Mouse (Mus musculus) CH12F3 (cell line): Measurements from ENCODE around the gene Abca7.

Experiments used
- in situ Hi-C: fragments of 300-500 bp; cut with MboI; formaldehyde crosslinking; loops from 2 replicates; pipeline ENCODE4 v1.14.3; 2020; ENCODE audit warnings: low sequenced_read_pairs

Gene Abca7

DNA sequence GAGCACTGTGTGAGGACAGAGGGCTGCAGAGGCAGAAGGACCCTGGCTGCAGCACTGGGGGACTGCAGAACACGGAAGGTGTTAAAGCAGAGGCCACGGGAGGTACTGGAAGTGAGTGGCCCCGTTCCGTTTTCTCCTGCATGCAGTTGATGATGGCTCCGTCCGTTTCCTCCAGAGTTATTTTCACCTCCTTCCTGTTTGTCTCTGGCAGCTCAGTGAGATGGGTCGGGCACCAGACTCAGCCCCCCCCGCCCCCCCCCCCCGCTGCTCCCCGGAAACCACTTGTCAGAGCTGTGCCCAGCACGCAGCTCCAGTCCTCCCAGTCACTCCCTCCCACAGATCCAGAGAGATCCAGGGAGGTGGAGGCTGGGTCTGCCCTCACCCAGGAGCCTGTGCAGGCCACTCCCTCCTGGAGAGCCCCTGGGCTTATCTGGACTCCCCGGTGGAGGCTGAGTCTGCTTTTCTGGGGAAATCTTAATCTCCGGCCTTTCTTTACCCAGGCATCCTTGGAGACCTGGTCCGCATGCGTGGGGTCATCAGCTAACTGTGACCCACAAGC lies 22.5 kb downstream of the Abca7 start:
- in situ Hi-C loops: no loop called here

DNA sequence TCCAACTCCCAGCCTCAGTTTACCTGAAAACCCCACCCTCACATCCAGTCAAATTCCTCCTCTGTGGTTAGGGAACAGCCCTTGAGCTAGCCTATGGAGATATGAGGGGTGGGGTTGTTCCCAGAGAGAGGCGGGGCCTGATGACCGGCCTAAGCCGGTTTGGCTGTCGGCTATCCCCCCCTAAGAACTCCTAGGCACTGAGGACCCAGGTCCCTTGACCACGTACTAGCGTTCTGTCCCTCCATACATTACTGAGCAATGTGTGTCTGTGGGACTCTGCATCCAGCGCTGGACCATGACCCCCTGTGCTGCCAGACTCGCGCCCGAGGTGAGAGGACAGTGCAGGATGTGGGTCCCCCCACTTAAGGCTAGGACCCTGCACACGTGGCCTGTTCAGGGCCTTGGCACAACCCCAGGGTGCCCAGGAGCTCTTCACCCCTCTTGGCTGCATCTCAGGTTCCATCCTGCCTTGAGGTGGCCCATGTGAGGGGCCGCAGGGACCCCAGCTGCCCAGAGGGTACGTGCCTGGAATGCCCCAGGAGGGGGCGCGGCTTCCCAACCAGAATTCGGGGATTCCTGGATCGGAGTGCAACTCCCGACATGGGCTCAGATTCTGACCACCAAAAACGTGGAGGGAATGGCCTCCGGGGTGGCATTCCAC lies 23.3 kb downstream of the Abca7 start:
- in situ Hi-C loops: no loop called here

DNA sequence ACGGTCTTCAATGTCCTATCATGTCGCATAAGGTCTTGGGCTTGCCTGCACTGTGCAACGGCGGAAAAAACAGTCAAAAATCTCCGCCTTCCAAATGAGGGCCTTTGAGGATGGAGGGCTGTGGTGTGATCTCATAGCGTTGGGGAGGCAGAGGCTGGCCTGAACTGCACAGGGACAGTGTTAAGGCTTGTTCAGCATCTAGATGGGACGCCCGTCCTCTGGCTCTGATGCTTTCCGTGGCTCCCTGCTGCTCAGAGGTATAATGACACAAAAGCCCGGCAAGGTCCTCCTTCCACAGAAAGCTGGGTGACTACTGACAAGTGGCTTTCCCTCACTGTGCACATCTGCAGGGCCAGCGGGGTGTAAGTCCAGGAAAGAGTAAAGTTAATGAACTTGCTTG lies 23.9 kb downstream of the Abca7 start:
- in situ Hi-C loops: no loop called here

DNA sequence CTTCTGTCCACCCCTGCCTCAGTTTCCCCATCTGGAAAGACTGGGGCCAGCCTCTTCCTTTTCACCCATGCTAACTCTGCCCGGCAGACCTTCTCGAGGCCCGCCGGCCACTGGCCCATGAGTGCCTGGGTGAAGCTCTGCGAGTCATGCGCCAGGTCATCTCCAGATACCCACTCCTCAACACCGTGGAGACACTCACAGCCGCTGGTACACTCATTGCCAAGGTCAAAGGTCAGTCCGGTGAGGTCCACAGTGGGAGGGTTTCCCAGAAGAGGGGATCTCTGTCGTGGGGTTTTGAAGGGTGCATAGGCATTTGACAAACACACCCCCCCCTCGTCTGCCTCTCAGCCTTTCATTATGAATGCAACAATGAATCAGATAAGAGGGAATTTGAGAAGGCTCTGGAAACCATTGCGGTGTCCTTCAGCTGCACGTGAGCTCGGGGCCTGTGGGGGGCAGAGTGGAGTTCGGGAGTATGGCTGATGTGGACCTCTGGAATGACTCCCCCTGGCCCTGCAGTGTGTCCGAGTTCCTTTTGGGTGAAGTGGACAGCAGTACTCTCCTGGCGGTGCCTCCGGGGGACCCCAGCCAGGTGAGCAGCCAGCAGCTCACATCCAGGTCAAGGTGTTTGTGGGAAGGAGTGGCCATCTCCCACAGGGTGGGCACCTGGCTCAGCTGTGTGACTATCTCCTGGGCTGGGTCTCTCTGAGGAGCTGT lies 24.5 kb downstream of the Abca7 start:
- in situ Hi-C loops: no loop called here

DNA sequence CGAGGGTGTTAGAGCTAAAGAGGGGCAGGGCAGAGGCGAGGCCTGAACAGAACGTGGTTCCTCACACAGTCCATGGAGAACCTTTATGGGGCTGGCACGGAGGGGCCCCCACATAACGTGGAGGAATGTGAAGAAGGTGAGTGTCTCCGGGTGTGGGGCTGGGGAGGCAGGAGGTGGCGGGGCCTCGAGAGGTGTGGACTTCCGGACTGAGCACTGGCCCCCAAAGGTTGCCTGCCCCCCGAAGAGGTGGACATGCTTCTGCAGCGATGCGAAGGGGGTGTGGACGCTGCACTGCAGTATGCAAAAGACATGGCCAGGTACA lies 25.0 kb downstream of the Abca7 start:
- in situ Hi-C loops: no loop called here

DNA sequence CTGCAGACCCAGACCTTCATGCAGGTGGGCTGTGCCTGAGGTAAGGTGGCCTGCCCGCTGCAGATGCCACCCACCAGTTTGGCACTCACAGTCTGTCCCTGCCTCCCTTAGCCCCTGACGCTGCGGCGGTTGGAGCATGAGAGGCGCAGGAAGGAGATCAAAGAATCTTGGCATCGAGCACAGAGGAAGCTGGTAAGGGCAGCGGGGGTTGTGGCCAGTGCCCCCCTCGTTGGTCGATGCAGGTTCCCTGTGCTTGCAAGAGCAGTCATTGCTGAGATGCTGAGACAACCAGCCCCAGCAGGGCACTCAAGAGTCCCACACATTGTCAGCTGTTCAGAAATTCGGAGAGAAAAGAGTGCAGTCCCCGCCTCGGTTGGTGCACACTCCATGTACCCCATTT lies 25.9 kb downstream of the Abca7 start:
- in situ Hi-C loops: no loop called here

DNA sequence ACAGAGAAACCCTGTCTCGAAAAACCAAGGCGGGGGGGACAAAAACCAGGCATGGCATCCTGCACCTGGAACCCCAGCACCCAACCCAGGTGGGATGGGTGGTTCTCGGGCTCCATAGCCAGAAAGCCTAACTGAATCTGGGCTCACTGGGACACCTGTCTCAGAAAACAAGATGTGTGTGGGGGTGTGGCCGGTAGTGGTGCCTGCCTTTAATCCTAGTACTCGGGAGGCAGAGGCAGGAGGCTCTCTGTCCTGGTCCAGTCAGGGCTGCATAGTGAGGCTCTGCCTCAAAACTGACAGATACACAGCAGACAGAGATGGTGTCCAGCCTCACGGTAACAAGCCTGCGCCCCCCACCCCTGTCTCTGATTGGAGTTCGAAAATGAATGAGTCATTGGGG lies 26.5 kb downstream of the Abca7 start:
- in situ Hi-C loops: no loop called here

DNA sequence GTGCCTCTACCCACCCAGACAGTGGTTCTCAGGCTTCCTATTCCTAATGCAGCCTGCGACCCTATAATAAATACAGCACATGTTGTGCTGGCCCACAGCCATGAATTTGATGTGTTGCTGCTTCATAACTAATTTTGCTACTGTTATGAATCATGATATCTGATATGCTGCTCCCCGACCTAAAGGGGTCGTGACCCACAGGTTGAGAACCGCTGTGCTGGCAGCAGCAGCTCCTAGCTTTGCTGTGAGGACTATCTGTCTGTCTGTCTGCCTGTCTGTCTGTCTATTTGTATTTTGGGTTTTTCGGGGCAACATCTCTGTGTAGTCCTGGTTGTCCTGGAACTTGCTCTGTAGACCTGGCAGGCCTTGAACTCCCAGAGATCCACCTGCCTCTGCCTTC lies 27.5 kb downstream of the Abca7 start:
- in situ Hi-C loops: no loop called here

DNA sequence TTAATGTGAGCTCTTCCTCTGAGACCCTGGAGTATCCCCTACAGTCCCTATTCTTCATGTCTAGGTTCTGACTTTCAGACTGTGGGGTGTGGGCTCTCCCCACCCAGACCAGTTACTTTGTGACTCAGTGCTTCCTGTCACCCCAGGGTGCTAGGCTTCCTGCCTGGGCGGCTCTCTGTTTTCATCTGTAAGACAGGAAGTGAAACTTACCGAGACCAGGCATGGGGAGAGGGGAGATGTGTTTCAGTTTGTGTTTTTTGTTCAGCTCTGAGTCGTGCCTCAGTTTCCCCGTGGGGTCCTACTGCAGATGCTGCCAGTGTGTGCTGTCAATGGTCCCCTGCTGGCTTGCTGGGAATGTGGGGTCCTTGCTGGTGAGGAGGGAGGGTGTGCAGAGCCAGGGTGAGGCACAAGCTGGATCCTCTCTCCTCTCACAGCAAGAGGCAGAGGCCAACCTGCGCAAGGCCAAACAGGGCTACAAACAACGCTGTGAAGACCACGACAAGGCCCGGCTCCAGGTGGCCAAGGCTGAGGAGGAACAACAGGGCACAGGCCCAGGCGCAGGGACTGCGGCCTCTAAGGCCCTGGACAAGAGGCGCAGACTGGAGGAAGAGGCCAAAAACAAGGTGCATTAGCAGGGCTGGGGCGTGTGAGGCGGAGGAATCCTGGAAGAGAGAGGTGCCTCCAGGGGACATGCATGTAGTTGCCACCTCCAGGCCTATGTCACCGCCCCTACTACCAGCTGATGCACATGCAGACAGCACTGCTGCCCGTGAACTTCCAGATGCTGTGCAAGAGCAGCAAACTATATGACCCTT lies 28.1 kb downstream of the Abca7 start:
- in situ Hi-C loops: no loop called here

DNA sequence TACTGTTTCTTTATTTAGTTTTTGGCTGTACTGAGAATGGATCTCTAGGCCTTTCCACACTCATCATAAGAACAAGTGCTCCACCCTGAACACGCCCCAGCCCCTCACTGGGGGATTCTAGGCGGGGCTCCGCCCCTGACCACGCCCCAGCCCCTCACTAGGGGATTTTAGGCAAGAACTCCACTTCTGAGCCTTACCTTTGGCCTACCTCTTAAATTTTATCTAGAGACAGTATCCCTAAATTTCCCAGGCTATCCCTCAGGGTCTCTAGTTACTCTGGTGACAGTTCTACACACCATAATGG lies 28.7 kb downstream of the Abca7 start:
- in situ Hi-C loops: no loop called here

DNA sequence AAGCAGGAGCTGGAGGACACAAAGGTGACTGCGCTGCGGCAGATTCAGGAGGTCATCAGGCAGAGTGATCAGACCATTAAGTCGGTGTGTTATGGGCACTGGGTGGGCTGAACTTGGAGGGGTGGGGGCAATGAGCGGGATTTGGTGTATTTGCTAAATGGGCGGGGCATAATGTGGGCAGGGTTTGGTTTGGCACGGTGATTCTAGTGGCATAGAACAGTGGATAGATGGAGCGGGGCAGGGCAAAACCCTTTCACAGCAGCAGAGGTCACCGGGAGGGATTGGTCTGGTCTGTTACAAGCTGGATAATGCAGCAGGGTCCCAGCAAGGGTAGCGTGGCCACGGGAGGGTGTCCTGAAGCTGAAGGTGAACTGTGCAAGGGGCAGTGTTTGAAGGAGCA lies 29.2 kb downstream of the Abca7 start:
- in situ Hi-C loops: no loop called here

DNA sequence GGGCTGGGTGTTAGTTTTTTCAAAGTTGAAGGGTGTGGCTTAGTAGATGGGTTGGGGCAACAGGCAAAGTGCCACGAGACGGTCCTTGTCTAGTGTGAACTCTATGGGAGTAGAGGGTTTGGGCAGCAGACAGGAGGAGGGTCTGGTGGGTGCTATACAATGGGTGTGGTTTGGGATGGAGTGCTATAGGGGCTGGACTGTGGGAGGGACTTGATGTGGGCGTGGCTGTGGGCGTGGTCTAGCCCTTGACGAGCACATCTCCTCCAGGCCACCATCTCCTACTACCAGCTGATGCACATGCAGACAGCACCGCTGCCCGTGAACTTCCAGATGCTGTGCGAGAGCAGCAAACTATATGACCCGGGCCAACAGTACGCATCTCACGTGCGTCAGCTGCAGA lies 29.6 kb downstream of the Abca7 start:
- in situ Hi-C loops: no loop called here

DNA sequence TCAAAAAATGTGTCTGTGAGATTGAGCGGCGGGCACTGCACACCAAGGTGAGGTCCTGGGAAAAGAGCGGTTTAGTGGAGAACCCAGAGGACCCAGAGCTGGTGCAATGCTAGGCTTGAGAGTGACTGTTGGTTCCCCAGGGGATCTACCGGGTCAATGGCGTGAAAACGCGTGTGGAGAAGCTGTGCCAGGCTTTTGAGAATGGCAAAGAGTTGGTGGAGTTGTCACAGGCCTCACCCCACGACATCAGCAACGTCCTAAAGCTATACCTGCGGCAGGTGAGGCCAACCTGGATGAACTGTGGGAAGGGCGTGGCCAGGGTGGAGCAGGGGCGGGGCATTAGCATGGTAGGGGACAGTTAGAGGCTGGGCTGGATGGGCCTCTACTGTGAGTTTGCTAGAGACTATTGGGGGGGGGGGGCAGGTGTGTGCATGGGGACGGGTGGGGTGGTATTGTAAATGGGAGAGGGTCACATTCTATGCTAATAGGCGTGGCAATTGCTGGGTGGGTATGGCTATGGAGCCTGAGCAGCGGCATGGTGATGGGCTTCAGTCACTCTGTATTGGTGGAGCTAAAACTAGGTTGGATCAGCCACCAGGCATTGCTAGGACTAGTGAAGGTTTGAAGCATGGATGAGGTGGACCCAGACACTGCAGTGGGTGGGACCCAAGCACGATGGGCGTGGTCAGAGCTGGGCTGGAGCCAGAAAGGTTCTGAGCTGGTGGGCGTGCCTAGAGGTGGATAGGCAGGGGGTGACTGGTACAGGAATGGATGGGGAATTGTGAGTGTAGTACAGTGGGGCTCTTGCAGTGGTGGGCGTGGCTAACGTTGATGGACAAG lies 31.6 kb downstream of the Abca7 start:
- in situ Hi-C loops: no loop called here

DNA sequence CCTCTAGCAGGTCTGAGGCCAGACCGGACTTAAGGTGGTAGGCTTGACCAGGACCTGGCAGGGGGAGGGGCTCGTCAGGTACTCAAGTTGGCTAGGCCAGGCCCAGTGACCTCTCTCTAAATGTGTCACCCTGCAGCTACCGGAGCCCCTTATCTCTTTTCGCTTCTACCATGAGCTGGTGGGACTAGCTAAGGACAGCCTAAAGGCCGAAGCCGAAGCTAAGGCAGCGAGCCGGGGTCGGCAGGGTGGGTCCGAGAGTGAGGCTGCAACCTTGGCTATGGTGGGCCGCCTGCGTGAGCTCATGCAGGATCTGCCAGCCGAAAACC lies 32.2 kb downstream of the Abca7 start:
- in situ Hi-C loops: no loop called here

DNA sequence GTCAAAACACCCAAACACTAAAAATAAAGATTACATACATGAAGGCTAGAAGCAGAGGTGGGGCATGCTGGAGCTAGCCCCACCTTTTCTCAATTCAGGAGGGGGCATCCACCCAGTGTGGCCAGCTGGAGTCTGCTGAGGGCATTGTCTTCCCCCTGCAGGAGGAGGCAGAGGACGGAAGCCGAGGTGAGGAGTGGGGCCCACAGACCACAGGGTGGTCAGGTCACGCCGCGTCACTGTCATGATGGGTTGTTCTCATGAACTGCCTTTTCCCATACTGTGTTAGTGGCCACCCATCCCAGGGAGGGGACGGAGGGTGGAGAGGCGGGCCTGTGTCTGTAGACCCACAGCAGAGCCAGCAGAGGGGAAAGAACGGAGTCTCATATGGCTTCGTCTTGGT lies 33.9 kb downstream of the Abca7 start:
- in situ Hi-C loops: no loop called here

DNA sequence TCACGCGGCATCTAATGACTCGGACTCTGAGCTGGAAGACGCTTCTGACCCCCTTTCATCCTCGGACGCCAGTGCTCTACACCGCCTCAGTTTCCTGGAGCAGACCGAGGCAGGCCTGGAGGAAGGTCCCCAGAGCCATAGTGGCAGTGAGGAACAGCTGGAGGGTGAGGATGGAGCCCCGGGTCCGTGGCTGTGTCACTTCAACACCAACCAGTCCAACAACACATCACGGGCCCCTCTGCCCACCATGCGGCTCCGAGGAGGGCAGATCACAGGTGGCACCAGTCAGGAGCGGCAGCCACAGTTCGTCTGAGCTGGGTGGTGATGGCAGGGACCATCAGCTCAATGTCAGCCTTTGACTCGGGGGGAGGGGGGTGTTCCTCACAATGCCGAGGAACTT lies 34.4 kb downstream of the Abca7 start:
- in situ Hi-C loops: no loop called here

DNA sequence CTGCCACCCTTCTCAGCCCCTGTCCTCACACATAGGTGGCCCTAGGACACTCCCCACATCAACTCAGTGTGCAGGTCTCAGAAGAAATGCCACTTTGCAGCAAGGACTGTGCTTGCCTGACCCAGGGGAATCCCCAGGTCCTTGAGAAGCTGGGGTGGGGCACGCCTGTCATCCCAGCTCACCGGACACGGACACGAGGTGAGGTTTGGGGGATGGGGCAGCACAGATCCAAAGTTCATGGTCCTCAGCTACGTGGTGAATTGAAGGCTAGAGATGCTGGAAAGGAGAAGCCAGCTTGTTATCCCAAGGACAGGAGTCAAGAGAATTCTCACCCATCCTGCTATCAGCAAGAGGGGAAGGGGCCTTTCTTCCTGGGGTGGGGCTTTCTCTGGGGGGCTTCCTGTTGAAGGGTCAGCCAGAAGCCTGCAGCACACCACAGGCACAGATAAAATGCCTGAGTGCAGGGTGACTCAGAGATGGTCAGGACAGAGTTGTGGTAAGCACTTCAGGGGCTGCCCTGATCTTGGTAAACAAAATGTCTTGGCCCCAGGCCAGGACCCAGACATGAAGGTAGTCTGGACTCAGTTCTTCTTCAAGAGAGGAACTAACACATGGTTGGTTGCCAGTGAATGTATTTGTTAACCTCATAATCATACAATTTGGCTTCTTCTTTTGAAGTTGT lies 36.6 kb downstream of the Abca7 start:
- in situ Hi-C loops: no loop called here

DNA sequence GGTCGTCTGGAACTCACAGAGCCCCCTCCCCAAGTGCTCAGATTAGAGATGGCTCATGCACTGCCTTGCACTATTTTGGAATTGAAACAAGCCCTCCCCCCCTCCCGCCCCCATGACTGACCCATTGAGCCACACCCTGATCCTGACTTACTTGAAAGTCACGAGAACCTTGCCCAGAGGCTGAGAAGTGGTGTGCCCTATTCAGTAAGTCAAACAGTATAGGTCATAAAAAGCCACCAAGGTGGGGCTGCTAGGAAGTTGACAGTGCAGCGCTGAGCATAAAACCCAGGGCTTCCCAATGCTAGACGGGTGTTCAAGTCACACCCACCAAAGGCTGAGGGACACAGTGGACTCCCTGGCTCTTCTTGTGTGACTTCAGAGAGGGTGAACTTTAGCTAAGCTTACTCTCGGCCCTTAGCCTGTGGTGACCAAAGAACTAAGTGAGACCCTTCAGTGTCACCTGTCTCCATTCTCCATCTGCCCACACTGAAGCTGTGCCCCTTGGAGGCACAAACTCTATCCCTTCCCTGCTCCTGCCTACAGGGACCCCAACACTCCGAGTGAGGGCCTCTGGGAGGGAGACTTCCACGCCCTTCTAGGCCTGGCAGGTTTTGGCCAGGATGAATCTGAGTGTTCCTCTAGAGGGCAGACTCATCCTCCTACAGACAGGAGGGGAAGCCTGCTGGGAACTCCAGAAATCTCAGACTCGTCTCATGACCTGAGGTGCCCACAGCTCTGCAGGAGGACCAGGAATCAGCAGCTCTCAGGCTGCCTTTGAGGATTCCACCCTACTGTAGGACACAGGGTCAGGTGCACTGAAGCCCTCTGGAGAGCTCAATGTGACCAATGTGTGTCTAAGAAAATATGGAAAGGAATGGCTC lies 37.5 kb downstream of the Abca7 start:
- in situ Hi-C loops: no loop called here

DNA sequence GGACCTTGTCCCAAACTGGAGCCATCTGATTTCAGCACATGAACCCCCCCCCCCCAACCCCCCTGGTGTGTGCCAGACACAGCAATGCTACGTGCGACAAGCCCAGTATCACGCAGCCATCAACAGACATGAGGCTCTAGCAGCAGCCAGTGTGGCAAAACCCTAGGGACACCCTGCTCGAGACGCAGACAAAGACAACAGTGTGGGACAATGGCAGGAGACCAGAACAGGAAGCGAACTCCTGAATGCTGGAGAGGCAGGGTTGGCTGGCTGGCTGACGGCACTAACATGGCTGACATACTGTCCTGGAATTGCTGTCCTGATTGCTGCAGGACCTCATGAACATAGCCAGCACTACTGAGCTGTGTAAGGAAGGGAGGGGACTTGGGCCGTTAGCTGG lies 38.9 kb downstream of the Abca7 start:
- in situ Hi-C loops: no loop called here

DNA sequence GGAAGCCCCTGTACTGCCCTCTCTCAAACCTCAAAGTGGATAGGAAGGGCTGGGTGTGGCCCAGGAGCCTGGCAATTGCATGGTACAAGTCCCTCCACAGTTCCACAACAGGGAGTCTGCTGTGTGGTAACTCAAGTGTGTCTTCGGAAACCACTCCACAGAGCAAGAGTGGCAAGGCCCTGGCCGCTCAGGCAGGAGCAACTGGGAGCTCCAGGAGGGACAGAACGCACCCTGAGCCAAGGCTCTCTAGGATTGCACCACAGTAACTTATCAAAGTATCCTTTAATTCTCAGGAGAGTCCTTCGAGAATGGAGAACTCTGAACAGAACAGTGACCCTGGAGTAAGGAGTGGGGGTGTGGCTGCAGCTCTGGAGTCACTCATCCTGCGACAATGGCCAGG lies 39.4 kb downstream of the Abca7 start:
- in situ Hi-C loops: no loop called here
